Mouse (Mus musculus) T-helper 2 cell (primary cell): ENCODE data around the gene Mylk2.

ENCODE experiments used
- in situ Hi-C: fragments of 300-600 bp; cut with MboI, MseI; formaldehyde crosslinking; loops from one replicate; pipeline ENCODE4 v1.15.1; 2025; ENCODE audit warnings: high pct_unique_total_duplicates

Mylk2 gene

GRCm38 (mm10) chr2:152911031-152911430 lies at the start of gene Mylk2:
Gene Mylk2, plus strand, starts transcription at chr2:152911352.
- in situ Hi-C loops, result loop anchor here (5.0 kb wide), 2 partner anchors 91 to 231 kb away; no protein-coding TSS in a partner anchor

GRCm38 (mm10) chr2:152861891-152862290 lies 49.3 kb upstream of the Mylk2 start:
- in situ Hi-C loops, result no loop called here

GRCm38 (mm10) chr2:152862638-152863037 lies 48.5 kb upstream of the Mylk2 start:
- in situ Hi-C loops, result no loop called here

GRCm38 (mm10) chr2:152863346-152863745 lies 47.8 kb upstream of the Mylk2 start:
- in situ Hi-C loops, result no loop called here

GRCm38 (mm10) chr2:152878239-152878638 lies 32.9 kb upstream of the Mylk2 start:
- in situ Hi-C loops, result no loop called here

- in situ Hi-C loops, result no loop called here
Measured at GRCm38 (mm10) chr2:152880898-152881297, 30.3 kb upstream of the Mylk2 start.

GRCm38 (mm10) chr2:152884101-152884645 lies 27.0 kb upstream of the Mylk2 start:
- in situ Hi-C loops, result no loop called here

- in situ Hi-C loops, result no loop called here
Measured at GRCm38 (mm10) chr2:152887230-152887629, 23.9 kb upstream of the Mylk2 start.

GRCm38 (mm10) chr2:152888774-152889173 lies 22.4 kb upstream of the Mylk2 start:
- in situ Hi-C loops, result no loop called here

- in situ Hi-C loops, result loop anchor here (5.0 to 10.0 kb wide), 2 partner anchors 39 to 621 kb away; no protein-coding TSS in a partner anchor
Measured at GRCm38 (mm10) chr2:152895834-152896233, 15.3 kb upstream of the Mylk2 start.

- in situ Hi-C loops, result loop anchor here (5.0 to 10.0 kb wide), 2 partner anchors 40 to 622 kb away; no protein-coding TSS in a partner anchor
Measured at GRCm38 (mm10) chr2:152896926-152897325, 14.2 kb upstream of the Mylk2 start.

GRCm38 (mm10) chr2:152899011-152899410 lies 12.1 kb upstream of the Mylk2 start:
- in situ Hi-C loops, result loop anchor here (5.0 to 10.0 kb wide), 2 partner anchors 42 to 624 kb away; no protein-coding TSS in a partner anchor

- in situ Hi-C loops, result no loop called here
Measured at GRCm38 (mm10) chr2:152901296-152901695, 9.9 kb upstream of the Mylk2 start.

- in situ Hi-C loops, result no loop called here
Measured at GRCm38 (mm10) chr2:152902658-152903057, 8.5 kb upstream of the Mylk2 start.

- in situ Hi-C loops, result no loop called here
Measured at GRCm38 (mm10) chr2:152903586-152903985, 7.6 kb upstream of the Mylk2 start.

GRCm38 (mm10) chr2:152904127-152904643 lies 7.0 kb upstream of the Mylk2 start:
- in situ Hi-C loops, result no loop called here

GRCm38 (mm10) chr2:152905036-152905829 lies 5.9 kb upstream of the Mylk2 start:
- in situ Hi-C loops, result no loop called here

GRCm38 (mm10) chr2:152906274-152907037 lies 4.7 kb upstream of the Mylk2 start:
- in situ Hi-C loops, result no loop called here

GRCm38 (mm10) chr2:152907114-152907943 lies 3.8 kb upstream of the Mylk2 start:
- in situ Hi-C loops, result no loop called here

GRCm38 (mm10) chr2:152909848-152910247 lies 1.3 kb upstream of the Mylk2 start:
- in situ Hi-C loops, result loop anchor here (5.0 kb wide), 2 partner anchors 92 to 232 kb away; no protein-coding TSS in a partner anchor

GRCm38 (mm10) chr2:152911432-152911831 lies 280 bp downstream of the Mylk2 start:
- in situ Hi-C loops, result loop anchor here (5.0 kb wide), 2 partner anchors 91 to 231 kb away; no protein-coding TSS in a partner anchor
